Mouse (Mus musculus) right cerebral cortex, adult 18-20 months (tissue): ENCODE data around the gene Asb10.
A peak's percentile ranks its signal among the peaks of the same experiment; 100 is the strongest.

Source experiments
- DNase-seq: peaks from one replicate; pipeline ENCODE4 v3.0.0; 2022; ENCODE audit warnings: mixed read lengths

The Asb10 gene

DNA sequence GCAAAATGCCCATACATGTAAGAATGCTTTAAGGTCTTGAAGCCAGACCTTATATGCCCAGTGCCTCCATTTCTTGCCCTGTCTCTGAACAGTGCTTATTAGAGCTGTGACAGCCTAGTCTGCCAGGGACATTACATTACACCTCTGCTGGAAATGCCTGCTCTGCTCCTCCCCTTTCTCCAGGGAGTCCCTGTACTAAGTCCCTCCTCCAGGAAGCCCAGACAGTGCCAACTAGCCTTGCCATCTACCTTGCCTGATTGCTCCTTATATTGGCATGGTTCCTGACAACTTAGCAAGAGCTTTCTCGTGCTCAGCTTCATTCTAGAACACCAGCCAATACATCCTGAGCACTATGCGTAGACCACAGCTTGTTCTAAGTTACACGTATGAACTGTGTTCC lies 5.0 kb downstream of the Asb10 start:
- no peak for DNase-seq

DNA sequence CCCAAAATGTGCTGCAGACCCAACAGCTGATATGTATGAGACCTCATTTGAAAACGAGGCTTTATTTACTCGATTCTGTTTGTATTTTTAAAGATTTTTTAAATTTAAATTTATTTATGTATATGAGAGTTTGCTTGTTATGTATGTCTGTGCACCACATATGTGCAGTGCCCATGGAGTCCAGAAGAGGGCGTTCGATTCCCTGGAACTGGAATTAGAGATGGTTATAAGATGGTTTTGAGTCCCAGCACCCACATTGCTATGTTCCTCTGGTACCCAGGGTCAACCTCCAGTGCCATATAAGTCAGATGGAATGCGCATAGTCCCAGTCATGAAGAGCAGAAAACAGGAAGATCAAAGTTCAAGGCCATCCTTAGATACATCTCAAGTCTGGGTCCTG lies 6.5 kb downstream of the Asb10 start:
- no peak for DNase-seq

DNA sequence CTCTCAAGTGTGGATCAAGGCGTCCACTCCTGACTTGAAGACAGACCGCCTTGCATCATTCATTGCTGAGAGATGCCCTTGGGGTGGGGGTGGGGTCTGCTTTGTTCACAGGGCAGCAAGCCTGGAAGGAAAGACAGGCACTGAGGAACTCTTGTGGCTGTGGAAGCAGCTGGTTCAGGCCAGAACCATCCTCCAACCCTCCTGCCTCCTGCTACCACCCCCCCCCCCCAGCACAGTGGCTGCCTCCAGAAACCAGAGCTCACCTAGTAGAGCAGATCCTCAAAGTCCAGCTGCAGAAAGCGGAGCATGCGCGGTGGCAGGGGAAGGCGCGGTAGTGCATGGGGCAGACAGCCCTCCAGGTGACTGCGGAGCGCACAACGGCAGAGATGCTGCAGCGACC lies 7.4 kb downstream of the Asb10 start:
- DNase-seq = no peak

DNA sequence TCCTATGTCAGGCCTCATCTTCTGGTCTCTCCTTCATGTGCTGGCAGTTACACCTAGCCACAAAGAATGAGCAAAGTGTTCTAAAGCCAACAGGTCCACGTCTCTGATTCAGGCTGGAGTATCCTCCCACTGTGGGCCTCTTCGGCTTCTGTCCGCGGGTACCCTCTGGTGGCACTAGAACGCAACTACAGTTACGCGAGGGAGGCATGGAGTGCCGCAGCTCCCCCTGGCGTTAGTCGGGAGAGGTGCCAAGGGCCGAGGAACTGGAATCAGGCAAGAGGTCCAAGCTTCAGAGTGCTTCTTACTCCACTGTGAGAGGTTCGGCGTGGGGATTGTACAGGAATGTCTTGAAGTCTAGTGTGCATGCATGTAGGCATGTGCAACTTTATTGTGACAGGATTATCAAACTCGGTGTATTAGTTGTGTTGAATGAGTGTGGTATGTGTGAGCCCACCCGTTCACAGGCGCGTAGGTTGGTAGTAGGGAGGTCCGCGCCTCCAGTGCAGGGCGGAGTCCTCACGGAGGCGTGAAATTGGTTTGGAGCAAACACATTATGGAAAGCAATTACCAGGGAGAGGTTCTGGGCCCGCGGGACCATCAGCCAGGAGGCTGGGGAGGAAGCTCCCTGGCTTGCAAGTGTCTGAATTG lies 10.6 kb downstream of the Asb10 start:
- peak; percentile 87 for DNase-seq

DNA sequence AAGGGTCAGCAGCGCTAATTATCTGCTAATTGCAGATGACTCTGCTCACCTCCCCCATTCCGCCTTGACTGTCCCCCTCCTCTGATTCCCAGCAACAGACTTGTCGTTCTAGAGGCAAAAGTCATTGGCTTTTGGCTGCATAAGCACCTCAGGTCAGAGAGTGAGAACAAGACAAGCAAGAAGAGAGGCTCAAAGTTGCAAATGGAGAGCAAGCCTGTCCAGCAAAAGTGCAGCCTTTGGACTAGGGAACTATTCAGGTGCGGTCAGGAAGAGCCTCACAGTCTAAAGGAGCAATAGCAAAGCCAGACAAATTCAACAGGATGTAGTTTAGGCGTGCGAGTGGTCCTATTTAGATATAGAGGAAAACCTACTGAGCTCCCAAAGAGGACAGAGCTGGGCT lies 13.0 kb downstream of the Asb10 start:
- DNase-seq = no peak

DNA sequence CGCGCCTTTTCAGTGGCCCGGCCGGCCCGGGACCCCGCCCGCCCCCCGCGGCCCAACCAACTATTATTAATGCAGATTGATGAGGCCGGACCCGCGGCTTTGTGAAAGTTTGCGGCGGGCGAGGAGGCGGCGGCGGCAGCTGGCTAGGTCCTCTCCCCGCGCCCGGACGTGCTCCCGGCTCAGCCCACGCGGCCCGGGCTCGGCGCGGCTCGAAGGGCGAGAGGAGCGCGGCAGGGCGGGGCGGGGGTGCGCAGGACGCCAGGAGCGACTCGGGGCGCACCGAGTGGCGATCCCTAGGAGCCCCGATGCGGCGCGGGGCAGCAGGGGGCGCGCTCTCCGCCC lies 13.9 kb downstream of the Asb10 start, which contains the start of gene Gbx1:
Gbx1 (minus strand) TSS at position 314 of the 342 bp plus-strand sequence.
- DNase-seq = no peak

DNA sequence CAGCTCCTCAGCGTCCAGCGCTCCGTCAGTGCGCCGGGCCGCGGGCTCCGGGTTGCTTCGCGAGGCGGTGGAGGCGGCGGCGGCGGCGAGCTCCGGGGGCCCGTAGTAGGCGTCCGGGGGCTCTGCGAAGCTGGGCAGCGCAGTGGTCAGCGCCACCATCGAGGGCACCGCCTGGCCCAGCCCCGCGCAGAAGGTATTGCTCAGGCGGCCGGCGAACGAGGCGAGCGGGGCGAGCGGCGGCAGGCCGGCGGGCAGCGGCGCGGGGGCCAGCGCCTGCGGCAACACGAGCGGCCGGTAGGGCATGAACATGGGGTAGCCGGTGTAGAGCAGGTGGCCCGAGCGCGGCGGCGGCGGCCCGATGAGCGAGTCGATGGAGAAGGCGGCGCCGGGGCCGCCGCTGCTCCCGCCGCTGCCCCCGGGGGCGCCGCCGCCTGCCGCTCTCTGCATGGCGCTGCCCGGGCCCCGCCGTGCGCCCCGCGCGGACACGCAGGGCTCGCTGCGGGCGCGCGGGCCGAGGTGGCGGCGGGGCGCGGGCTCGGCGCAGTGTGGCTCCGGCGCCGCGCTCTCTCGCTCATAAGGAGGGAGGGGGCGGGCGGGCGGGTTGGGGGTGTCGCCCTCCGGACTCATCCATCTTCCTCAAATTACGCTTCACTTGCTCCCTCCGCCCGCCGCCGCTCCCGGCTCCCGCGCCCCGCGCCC lies 14.4 kb downstream of the Asb10 start:
- no peak for DNase-seq

DNA sequence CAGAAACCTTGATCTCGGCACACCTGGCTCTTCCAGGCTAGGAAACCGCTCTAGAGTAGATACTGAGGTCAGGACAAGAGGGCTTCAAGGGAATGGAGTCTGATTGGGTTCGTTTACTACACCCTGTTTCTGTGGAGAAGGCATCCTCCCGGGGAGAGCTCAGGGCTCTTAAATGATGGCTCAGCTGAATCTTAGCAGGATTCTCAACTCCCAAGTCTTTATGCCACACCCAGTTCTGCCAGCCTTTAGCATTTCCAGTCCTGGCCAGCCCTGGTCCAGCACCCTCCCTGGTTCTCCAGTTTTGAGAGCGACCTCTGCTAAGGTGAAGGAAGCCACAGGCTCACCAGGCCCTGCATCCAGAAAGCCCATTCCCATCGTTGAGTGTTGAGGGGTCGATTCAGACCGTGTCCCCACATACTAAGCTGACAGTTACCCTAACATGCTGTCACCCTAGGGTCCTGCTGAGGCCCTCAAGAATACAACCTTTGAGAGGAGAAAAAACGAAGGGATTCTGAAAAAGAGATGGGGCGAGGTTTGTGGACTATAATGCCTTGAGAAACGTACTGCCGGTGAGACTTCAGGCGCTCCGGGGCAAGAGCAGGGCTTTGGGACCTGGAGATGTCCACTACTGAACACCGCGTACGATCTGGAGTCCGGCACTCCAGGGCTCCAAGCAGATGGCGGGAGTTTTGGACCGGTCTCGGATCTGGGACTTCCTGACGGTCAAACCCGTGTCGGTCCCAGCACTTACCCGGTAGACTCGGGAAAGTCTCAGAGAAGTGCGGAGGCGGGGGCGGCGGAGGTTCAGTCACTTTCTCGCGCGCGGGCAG lies 15.2 kb downstream of the Asb10 start:
- no peak for DNase-seq

DNA sequence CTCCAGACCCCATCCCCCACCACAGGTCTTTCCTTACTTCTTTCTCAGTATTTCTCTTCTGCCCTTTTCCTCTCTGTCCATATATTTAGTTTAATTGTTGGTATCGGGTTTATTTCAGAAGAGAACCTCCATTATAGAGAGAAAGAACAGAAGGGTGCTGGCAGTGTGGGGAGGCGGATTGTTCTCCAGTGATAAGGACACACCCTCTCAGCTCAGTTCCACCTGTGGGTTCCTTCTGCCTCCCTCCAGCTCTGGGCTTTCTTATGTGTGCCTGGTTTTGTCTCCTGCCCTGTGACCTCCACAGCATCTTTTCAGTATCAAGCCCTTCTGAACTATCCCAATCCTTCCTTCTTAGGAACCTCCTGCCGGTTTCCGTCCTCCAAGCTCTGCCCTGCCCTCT lies 16.3 kb downstream of the Asb10 start:
- DNase-seq = no peak

DNA sequence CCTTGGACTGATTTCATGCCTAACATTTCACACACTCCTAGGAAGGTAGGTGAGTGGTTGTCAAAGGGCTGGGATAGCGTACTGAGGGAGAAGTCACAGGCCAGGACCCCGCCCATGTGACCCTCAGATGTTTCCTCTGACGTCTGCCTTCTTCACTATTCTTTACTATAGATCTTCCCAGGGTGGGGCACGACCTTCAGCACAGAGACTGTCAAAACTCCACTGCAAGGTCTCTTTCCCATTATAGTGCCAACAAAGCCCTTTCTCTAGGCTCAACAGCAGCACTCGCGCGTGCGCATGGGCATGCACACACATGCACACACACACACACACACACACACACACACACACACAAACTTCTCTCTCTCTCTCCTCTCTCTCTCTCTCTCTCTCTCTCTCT lies 17.0 kb downstream of the Asb10 start:
- no peak for DNase-seq

DNA sequence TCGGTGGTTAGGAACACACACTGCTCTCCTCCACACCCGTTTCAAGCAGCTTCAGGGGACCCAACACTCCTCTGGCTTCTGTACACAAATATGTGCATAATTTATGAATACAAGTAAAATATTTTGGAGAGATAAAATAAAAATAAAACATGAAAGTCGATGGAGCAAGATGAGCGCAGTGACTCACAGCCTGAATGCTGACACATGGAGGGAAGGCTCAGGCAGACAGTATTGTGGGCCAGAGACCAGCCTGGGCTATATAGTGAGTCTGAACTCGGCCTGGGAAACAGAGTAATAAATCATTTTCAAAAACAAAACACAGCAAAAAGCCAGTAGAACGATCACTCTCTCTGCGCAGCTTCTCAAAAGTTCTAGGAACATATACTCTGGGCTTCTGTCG lies 19.4 kb downstream of the Asb10 start:
- DNase-seq = no peak

DNA sequence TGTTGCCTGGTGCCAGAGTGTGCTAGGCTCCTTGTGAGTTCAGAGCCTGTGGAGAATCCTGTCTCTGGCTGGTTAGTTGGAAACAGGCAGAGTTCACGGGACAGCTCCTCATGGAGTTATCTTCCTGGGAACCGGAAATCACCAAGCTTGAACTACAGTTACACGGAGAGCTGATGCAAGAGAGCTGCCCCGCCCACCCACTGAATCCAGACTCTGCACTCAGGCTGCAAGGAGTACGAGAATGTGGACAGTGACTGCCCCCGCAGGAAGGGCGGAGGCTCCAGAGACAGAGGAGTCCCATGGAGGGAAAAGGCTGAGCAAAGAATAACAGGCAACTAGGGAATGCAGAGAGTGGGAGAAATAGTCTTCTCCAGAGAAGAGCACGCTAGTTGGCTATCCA lies 28.5 kb downstream of the Asb10 start:
- no peak for DNase-seq

DNA sequence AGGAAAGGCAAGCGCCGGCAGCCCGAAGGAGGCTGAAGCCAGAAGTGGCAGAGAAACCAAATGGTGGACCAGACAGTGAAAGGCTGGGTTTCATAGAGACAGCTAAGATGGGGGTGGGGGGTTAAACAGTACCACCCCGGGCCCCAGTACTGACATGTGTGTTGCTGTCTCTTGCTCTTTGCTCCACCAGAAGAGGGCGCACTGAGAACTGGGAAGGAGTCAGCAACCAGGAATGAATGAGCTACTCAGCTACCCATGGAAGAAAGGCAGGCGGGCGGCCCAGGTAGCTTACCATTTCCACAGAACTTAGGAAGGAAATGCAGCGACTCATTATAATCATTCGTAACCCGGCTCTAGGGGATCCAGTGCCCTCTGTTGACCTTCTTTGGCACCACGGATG lies 30.1 kb downstream of the Asb10 start:
- DNase-seq = no peak

DNA sequence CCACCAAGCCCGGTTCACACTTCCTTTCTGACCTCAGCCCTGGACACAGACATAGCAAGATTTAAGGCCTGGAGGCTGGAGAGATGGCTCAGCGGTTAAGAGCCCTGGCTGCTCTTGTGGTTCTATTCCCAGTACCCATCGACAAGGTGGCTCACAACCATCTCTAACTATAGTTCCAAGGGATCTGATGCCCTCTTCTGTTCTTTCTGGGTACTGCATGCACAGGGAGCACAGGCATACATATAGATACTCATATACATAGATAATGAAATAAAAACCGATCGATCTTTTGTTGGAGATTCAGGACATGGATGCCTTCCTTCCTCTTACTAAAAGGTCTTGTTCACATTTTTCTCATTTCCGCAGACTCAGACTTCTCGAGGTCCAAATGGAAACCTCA lies 32.4 kb downstream of the Asb10 start:
- no peak for DNase-seq

DNA sequence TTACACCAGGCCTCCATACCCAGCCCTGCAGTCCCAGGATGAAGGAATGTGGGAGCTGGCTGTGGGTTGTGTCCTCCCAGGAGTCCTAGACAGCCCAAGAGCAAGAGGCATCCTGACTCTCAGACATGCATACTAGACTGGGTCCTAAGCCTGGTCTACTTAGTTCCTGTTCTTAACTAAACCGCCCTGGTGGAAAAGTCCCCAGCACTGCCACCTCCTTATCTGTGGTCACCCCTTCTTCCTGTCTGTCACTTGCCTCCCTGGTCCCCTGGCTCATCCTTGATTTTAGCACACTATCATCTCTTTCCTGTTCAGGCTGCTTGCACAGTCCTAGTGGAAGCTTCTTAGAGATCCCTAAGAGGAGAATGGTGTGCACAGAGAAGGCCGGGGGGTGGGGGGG lies 35.3 kb downstream of the Asb10 start:
- DNase-seq = no peak

DNA sequence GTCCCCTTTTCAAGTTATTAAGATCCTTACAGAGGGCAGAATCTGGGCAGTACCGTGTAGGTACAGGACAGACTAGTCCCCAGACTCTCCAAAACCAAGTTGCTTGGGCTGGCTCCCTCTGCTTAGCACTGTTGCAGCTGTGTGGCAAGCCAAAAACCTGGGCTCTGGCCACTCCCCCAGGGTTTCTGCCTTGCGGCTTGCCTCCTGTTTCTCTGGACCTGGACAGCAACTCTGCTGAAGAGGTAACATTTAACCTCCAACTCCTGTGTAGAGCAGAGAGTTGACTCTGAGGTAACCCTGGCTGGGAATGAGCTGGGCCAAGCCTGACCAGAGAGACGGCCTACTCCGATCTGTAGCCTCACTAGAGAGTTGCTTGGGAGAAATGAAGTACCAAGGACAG lies 38.0 kb downstream of the Asb10 start:
- DNase-seq = no peak

DNA sequence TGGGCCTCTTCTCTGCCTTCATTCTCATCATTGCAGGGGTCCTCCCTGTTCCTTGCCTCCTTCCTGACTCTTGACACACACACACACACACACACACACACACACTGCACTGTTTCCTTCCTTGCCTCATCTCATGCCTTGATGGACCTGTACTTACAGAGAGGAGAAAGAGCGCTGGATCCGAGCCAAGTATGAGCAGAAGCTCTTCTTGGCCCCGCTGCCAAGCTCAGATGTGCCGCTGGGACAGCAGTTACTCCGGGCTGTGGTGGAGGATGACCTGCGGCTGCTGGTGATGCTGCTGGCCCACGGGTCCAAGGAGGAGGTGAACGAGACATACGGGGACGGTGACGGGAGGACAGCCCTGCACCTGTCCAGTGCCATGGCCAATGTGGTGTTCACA lies 39.9 kb downstream of the Asb10 start:
- DNase-seq = no peak

DNA sequence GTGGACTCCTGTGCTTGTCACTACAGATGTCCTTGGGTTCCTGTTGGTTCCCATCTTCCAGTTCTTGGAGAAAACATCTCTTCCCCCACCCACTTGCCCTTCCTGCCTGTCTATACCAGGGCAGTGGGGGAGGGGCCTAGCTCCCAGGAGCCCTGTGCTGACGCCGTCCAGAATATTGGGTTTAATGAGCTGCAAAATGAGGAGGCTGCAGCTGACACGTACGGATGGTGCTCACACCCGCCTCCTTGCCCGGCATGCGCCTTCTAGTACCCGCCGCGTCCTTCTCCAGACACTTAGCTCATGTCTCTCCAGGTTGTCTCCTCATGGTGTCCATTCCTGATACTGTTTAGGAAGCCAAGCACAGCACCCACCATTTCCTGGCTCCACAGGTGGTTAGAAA lies 41.7 kb downstream of the Asb10 start:
- DNase-seq = peak; percentile 70

DNA sequence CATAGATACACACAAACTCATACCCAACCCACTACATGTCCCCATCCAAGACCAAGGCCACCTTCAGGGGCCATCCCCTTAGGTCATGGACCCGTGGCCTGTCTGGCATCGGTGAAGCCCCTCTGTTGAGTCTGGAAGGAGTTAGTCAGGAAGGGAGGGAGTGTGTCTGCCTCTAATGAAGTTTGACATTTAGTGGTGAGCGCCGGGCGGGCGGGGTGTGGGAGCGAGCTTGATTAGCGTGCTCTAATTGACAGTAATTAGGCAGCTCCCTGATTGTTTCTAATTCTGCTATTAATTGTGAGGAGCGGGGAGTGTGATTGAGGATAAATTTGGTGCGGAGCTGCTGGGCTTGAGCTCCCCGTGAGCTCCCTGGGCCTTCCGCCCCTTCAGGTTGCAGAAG lies 43.3 kb downstream of the Asb10 start:
- DNase-seq = no peak

DNA sequence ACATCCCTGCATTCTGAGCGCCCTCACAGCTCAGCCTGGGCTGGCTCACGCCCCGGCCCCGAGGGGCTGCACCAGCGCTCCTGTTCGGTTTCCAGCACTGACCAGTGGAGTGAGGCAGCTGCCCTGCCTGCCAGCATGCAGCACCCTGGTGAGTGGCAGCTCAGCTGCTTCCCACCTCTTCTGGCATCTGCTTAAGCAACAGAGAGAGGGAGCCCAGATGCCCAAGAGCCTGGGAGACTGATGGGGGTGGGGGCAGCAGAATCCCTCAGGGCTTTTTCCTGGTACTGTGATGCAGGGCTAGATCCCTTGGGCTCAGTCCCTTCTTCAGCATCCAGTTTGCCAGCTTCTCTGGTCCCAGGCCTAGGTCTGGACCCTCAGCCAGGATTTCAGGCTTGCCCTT lies 44.0 kb downstream of the Asb10 start:
- no peak for DNase-seq

DNA sequence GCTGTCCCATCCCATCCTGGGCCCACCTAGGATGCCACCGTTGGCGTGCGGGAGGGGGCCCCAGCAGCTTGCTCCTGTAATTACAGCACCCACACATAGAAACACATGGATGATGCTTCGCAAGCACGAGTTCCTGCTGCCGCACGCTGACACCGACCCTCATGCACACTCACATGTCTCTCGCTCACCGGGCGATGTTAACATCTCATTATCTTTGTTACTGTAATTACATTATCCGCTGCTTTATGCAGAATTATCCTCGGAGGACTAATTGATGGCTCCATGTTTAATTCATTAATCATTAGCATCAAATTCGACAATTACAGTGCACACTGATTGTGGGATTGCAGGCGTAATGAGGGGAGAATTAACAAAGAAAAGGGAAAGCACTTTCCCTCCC lies 45.8 kb downstream of the Asb10 start:
- DNase-seq = no peak

DNA sequence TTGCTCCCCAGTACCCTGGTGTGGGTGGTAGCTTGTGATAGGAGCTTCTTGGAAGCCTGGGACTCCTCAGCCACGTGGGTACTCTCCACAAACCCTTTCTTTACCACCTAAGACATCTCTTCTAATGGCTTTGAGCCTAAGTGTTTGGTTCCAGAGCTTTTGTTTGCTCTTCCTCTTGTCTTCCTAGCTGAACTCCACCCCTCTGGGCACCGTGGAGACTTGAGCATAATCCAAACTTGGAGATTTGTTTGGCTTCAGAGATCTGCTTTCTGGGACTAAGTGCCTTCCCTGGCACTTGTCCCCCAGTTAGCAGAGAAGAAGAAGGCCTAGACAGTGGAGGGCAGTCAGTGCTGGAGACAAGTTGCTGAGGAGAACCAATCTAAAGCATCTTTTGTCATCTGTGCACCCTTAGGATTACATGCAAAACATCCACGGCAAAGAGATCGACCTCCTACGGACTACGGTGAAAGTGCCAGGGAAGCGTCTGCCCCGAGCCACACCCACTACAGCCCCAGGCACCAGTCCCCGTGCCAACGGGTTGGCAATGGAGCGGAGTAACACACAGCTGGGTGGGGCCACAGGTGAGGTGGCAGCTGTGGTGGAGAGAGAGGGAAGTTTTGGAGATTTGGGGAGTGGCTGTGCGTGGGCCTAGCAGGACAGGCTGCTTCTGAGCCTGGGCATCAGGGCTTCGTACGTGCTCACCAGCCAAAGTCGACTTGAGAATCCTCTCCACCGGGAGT lies 48.1 kb downstream of the Asb10 start:
- DNase-seq = no peak

DNA sequence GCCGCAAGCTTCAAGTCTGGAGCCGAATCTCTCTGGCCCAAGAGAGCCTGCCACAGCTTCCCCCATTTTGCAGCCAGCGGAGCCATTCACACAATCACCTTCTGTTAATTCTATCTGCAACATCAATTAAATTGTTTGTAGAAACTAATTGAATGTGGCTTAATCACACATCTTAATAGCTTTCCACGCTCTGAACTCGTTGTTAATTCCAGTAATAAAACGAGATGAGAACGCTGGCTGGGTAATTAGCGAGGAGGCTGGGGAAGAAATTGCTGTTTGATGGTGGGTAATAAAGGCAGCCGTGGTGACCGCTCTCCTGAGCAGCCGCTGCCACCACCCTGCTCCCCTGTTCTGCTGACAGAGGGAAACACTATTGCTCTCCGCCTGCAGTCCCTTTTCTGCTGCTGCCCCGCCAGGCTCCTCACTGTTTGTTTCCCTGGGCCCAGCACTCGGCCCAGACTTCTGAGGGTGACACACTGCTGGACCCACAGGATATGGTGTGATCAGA lies 50.3 kb downstream of the Asb10 start:
- no peak for DNase-seq
